Mouse (Mus musculus) liver, adult 2 months (tissue): ENCODE results near the gene Epn3. TPM values are rescaled to one million over a fixed set of nuclear protein-coding genes. Genes with fewer than 3 reads are reported as not detected.

ENCODE experiments used
- DNase-seq: peaks from one replicate; pipeline ENCODE4 v3.0.0-alpha.2; 2011; ENCODE audit warnings: low read depth, low spot score; ENCODE audit errors: extremely low read depth
- H3K27ac ChIP-seq: fragments of 200-500 bp; replicated peaks from 2 replicates; pipeline ENCODE4 v1.5.1; 2012; ENCODE audit warnings: low read depth, mild to moderate bottlenecking, control low read depth, inconsistent platforms, low read length; ENCODE audit not compliant: insufficient read depth
- H3K27me3 ChIP-seq: fragments of 200-500 bp; 2 replicates; pipeline ENCODE4 v1.6.1; 2012; ENCODE audit warnings: mild to moderate bottlenecking, moderate library complexity, low read length, inconsistent platforms; ENCODE audit not compliant: control insufficient read depth, insufficient read depth
- H3K36me3 ChIP-seq: fragments of 200-500 bp; 2 replicates; pipeline ENCODE4 v1.6.1; 2012; ENCODE audit warnings: low read length, inconsistent platforms; ENCODE audit not compliant: control insufficient read depth, insufficient read depth
- H3K4me1 ChIP-seq: fragments of 200-500 bp; 2 replicates; pipeline ENCODE4 v1.6.1; 2011; ENCODE audit warnings: low read length; ENCODE audit not compliant: control insufficient read depth, insufficient read depth
- H3K4me3 ChIP-seq: fragments of 200-500 bp; 2 replicates; pipeline ENCODE4 v1.5.1; 2011; ENCODE audit warnings: low read depth, mild to moderate bottlenecking, control low read depth, low read length, moderate library complexity; ENCODE audit not compliant: insufficient read depth
- H3K79me2 ChIP-seq: fragments of 200-500 bp; 2 replicates; pipeline ENCODE4 v1.6.1; 2012; ENCODE audit warnings: inconsistent platforms, mild to moderate bottlenecking, low read length, moderate library complexity; ENCODE audit not compliant: control insufficient read depth, insufficient read depth
- H3K9ac ChIP-seq: fragments of 200-500 bp; 2 replicates; pipeline ENCODE4 v1.6.1; 2012; ENCODE audit warnings: low read depth, mild to moderate bottlenecking, control low read depth, inconsistent platforms, low read length
- CTCF ChIP-seq: fragments of 200-500 bp; IDR thresholded peaks from 2 replicates; pipeline ENCODE4 v1.5.1; 2011; ENCODE audit warnings: low read depth, low read length, control low read depth
- POLR2A ChIP-seq: fragments of 200-500 bp; IDR thresholded peaks from 2 replicates; pipeline ENCODE4 v1.6.1; 2011; ENCODE audit warnings: low read length, control low read depth; ENCODE audit not compliant: insufficient read depth; ENCODE audit errors: extremely low read depth
- WGBS: fragments of 180-500 bp; shearing (Covaris S2); methylation state at CpG from one replicate; pipeline ENCODE4 v1.1.7; 2018; 5-methylcytosine and 5-hydroxymethylcytosine counted together
- polyA plus RNA-seq: library from polyadenylated mRNA; depleted of rRNA; stranded (reverse); fragments of >200 nt; gene quantifications from 2 replicates; pipeline ENCODE4 v1.2.3, GENCODE M21; 2012
- total RNA-seq: library from RNA; depleted of rRNA; stranded (reverse); fragments of >200 nt; gene quantifications from 2 replicates; pipeline ENCODE4 v1.2.3, GENCODE M21; 2014

Epn3 gene
- total and polyA plus RNA-seq, 2 experiments: 0.05 TPM; not detected in 1

- no peaks in the 10 kb centered on the region for H3K36me3 ChIP-seq
- no peaks in the 10 kb centered on the region for H3K79me2 ChIP-seq
- H3K9ac ChIP-seq: no peak overlapping the region
- H3K4me1 ChIP-seq: no peaks in the 10 kb centered on the region
- no peak overlapping the region for H3K27ac ChIP-seq
- H3K27me3 ChIP-seq: no peaks in the 10 kb centered on the region
- DNase-seq: no peak
- TF ChIP-seq CTCF (no peak), POLR2A (no peak)
- H3K4me3 ChIP-seq: no peak overlapping the region
- WGBS: 78% methylated on average over 5 of the region's 5 CpGs
Observed at GRCm38 (mm10) chr11:94485223-94485622, 14.6 kb downstream of the Epn3 start.

GRCm38 (mm10) chr11:94484636-94485035 is 15.1 kb downstream of the Epn3 start:
- Histone ChIP-seq H3K9ac (no peak overlapping the region), H3K36me3 (no peaks in the 10 kb centered on the region), H3K4me3 (no peak overlapping the region), H3K79me2 (no peaks in the 10 kb centered on the region), H3K4me1 (no peaks in the 10 kb centered on the region), H3K27me3 (no peaks in the 10 kb centered on the region), H3K27ac (no peak overlapping the region)
- DNase-seq: no peak
- TF ChIP-seq CTCF (no peak), POLR2A (no peak)
- 85% methylated on average over 9 of the region's 9 CpGs for WGBS

- DNase-seq: no peak
- Histone ChIP-seq H3K27ac (no peak overlapping the region), H3K79me2 (no peaks in the 10 kb centered on the region), H3K9ac (no peak overlapping the region), H3K4me1 (no peaks in the 10 kb centered on the region), H3K27me3 (no peaks in the 10 kb centered on the region), H3K36me3 (no peaks in the 10 kb centered on the region), H3K4me3 (no peak overlapping the region)
- TF ChIP-seq CTCF: no peak
- no peak for TF ChIP-seq POLR2A
- 76% methylated on average over 14 of the region's 14 CpGs for WGBS
Observed at GRCm38 (mm10) chr11:94483921-94484320, 15.9 kb downstream of the Epn3 start.

GRCm38 (mm10) chr11:94483436-94483835 is 16.3 kb downstream of the Epn3 start:
- TF ChIP-seq POLR2A: no peak
- no peak for TF ChIP-seq CTCF
- Histone ChIP-seq H3K36me3 (no peaks in the 10 kb centered on the region), H3K4me3 (no peak overlapping the region), H3K79me2 (no peaks in the 10 kb centered on the region), H3K27ac (no peak overlapping the region), H3K9ac (no peak overlapping the region), H3K27me3 (no peaks in the 10 kb centered on the region), H3K4me1 (no peaks in the 10 kb centered on the region)
- DNase-seq: no peak
- 79% methylated on average over 11 of the region's 11 CpGs for WGBS

- no peaks in the 10 kb centered on the region for H3K36me3 ChIP-seq
- no peaks in the 10 kb centered on the region for H3K79me2 ChIP-seq
- no peak overlapping the region for H3K27ac ChIP-seq
- no peak overlapping the region for H3K4me3 ChIP-seq
- H3K27me3 ChIP-seq: no peaks in the 10 kb centered on the region
- DNase-seq: no peak
- WGBS: 92% methylated on average over 11 of the region's 11 CpGs
- TF ChIP-seq POLR2A: no peak
- TF ChIP-seq CTCF: no peak
- no peaks in the 10 kb centered on the region for H3K4me1 ChIP-seq
- no peak overlapping the region for H3K9ac ChIP-seq
Observed at GRCm38 (mm10) chr11:94482738-94483137, 17.0 kb downstream of the Epn3 start.

- TF ChIP-seq POLR2A (no peak), CTCF (no peak)
- Histone ChIP-seq H3K4me3 (no peak overlapping the region), H3K27me3 (no peaks in the 10 kb centered on the region), H3K9ac (no peak overlapping the region), H3K4me1 (no peaks in the 10 kb centered on the region), H3K79me2 (no peaks in the 10 kb centered on the region), H3K36me3 (no peaks in the 10 kb centered on the region), H3K27ac (no peak overlapping the region)
- WGBS: over 99% methylated on average over 7 of the region's 7 CpGs
- no peak for DNase-seq
Observed at GRCm38 (mm10) chr11:94481963-94482362, 17.8 kb downstream of the Epn3 start.
